Mouse (Mus musculus): ENCODE measurements around the gene Kptn.

Kptn gene

GRCm38 (mm10) chr7:16150191-16151145 is 30.8 kb downstream of the Kptn start:
- in situ Hi-C loops (cut with MboI; ENCODE audit: low pct_unique_long_range_greater_than_20kb in 1 of 2, low sequenced_read_pairs in 2 of 2, unreplicated experiment in 1 of 2), result no loop called here

GRCm38 (mm10) chr7:16153522-16153921 is 33.8 kb downstream of the Kptn start:
- in situ Hi-C loops (cut with MboI; ENCODE audit: low pct_unique_long_range_greater_than_20kb in 1 of 2, low sequenced_read_pairs in 2 of 2, unreplicated experiment in 1 of 2), result no loop called here

GRCm38 (mm10) chr7:16155132-16155872 is 35.6 kb downstream of the Kptn start:
- in situ Hi-C loops (cut with MboI; ENCODE audit: low pct_unique_long_range_greater_than_20kb in 1 of 2, low sequenced_read_pairs in 2 of 2, unreplicated experiment in 1 of 2), result no loop called here

- in situ Hi-C loops (cut with MboI; ENCODE audit: low pct_unique_long_range_greater_than_20kb in 1 of 2, low sequenced_read_pairs in 2 of 2, unreplicated experiment in 1 of 2), result no loop called here
Observed at GRCm38 (mm10) chr7:16156105-16156714, 36.5 kb downstream of the Kptn start.

- in situ Hi-C loops (cut with MboI; ENCODE audit: low pct_unique_long_range_greater_than_20kb in 1 of 2, low sequenced_read_pairs in 2 of 2, unreplicated experiment in 1 of 2), result no loop called here
Observed at GRCm38 (mm10) chr7:16158735-16159134, 39.0 kb downstream of the Kptn start.

GRCm38 (mm10) chr7:16160702-16161101 is 41.0 kb downstream of the Kptn start:
- in situ Hi-C loops (cut with MboI; ENCODE audit: low pct_unique_long_range_greater_than_20kb in 1 of 2, low sequenced_read_pairs in 2 of 2, unreplicated experiment in 1 of 2), result no loop called here

GRCm38 (mm10) chr7:16161302-16161701 is 41.6 kb downstream of the Kptn start:
- in situ Hi-C loops (cut with MboI; ENCODE audit: low pct_unique_long_range_greater_than_20kb in 1 of 2, low sequenced_read_pairs in 2 of 2, unreplicated experiment in 1 of 2), result no loop called here

GRCm38 (mm10) chr7:16162036-16162435 is 42.3 kb downstream of the Kptn start:
- in situ Hi-C loops (cut with MboI; ENCODE audit: low pct_unique_long_range_greater_than_20kb in 1 of 2, low sequenced_read_pairs in 2 of 2, unreplicated experiment in 1 of 2), result no loop called here

- in situ Hi-C loops (cut with MboI; ENCODE audit: low pct_unique_long_range_greater_than_20kb in 1 of 2, low sequenced_read_pairs in 2 of 2, unreplicated experiment in 1 of 2), result no loop called here
Observed at GRCm38 (mm10) chr7:16172141-16172581, 52.5 kb downstream of the Kptn start.

GRCm38 (mm10) chr7:16172586-16173140 is 53.0 kb downstream of the Kptn start:
- in situ Hi-C loops (cut with MboI; ENCODE audit: low pct_unique_long_range_greater_than_20kb in 1 of 2, low sequenced_read_pairs in 2 of 2, unreplicated experiment in 1 of 2), result no loop called here

GRCm38 (mm10) chr7:16173146-16173545 is 53.5 kb downstream of the Kptn start:
- in situ Hi-C loops (cut with MboI; ENCODE audit: low pct_unique_long_range_greater_than_20kb in 1 of 2, low sequenced_read_pairs in 2 of 2, unreplicated experiment in 1 of 2), result no loop called here

GRCm38 (mm10) chr7:16174597-16175541 is 55.2 kb downstream of the Kptn start, which contains the start of gene Meis3:
Gene Meis3, plus strand, starts transcription at chr7:16175090.
- in situ Hi-C loops (cut with MboI; ENCODE audit: low pct_unique_long_range_greater_than_20kb in 1 of 2, low sequenced_read_pairs in 2 of 2, unreplicated experiment in 1 of 2), result no loop called here

GRCm38 (mm10) chr7:16175542-16175931 is 55.8 kb downstream of the Kptn start:
- in situ Hi-C loops (cut with MboI; ENCODE audit: low pct_unique_long_range_greater_than_20kb in 1 of 2, low sequenced_read_pairs in 2 of 2, unreplicated experiment in 1 of 2), result no loop called here

All from mouse embryonic stem cell (cell line).